Mouse (Mus musculus) lung, postnatal 0 days (tissue): Measurements from ENCODE around the gene Sun2.

Source experiments
- CTCF ChIP-seq: IDR thresholded peaks from 2 replicates; pipeline ENCODE4 v1.5.1; 2016; ENCODE audit warnings: antibody characterized with exemption, mild to moderate bottlenecking
- EP300 ChIP-seq: IDR thresholded peaks from 2 replicates; pipeline ENCODE4 v1.6.1; 2016; ENCODE audit warnings: antibody characterized with exemption, mild to moderate bottlenecking, control low read depth

DNA sequence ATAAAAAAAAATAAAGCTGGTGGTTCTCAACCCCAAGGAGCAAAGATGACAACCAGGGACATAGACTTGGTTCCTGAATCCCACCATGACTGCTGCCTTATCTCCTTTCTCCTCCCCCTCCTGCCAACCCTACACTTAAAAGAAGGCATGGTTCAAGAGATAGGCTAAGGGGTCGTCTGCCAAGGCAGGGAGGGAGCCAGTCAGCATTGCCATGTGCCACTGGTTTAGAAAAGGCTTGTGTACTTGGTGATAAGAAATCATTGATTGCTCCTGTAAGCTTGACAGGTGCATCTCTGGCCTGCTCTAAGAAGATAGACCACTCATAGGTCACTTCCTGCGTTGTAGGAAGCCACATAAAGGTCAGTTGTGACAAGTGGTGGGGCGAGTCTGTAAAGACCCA lies 46.8 kb downstream of the Sun2 start:
- TF ChIP-seq CTCF (no peak), EP300 (no peak)
